ENCODE assay signal across 21 mouse cellular contexts in the genomic region with DNA sequence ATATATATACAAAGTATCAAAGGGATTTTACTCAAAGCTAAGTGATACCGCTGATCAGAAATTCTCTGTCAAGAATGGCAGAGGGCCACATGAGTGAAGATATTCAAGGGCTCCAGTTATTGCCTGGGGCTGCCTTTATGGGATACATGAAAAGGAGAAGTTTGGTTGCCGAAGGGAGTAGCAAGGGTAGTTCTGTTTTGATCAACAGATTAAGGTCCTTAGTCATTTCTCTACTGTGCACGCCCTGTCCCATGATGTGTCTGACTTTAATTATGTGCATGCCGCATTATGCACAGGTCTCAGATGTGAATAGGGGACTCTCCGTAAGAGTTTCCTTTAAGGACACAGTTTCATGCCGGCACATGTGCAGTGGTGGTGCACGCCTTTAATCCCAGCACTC. TPM values are rescaled to one million over a fixed set of nuclear protein-coding genes. Genes with fewer than 3 reads are reported as not detected.
A peak's percentile ranks its signal among the peaks of the same experiment; 100 is the strongest.
DNase-seq lines count a peak whose midpoint lies in the region; ATAC-seq and TF ChIP-seq lines count a peak whose summit lies in the region.
"Had no signal": no experiment of that assay in that cellular context is flagged by ENCODE, and none has a peak within 500 bp of the region (broad histone marks: within the 10 kb centered on the region; RNA-seq: fewer than 3 reads in every experiment).

No protein-coding gene starts in this region.

- peak; percentile 86 for DNase-seq in MEL (ENCODE audit: low read depth, low spot score)
- peak; percentile 12 for DNase-seq in ZHBTc4 (ENCODE audit: low read depth, low spot score)
- DNase-seq in induced T-regulatory cell, adult 2 months (ENCODE audit: low read depth): peak; percentile 18
- DNase-seq in left cerebral cortex, adult 8-10 months (ENCODE audit: low spot score in 2 of 2): no peak
- no peak for DNase-seq in adipocyte (ENCODE audit: low spot score)
- DNase-seq: adrenal gland, adult 2 months; adrenal gland, postnatal 10 days; adrenal gland, postnatal 25 days; cerebellum, adult 11 months; cerebellum, adult 18-20 months; cerebellum, adult 8-10 months; cerebellum, adult 9-11 months; cerebellum, postnatal 14 days; cerebellum, postnatal 36 days; forebrain, postnatal 0 days had no signal

- H3K4me1 ChIP-seq in MEL (ENCODE audit: control insufficient read depth in 1 of 2, insufficient read depth in 2 of 2, low read length in 2 of 2): peaks cover 0 to 10% of the 10 kb centered on the region in 2 experiments; a peak in 3 of 4 replicates
- H3K4me1 ChIP-seq: embryonic facial prominence, embryonic 10.5 days; embryonic facial prominence, embryonic 12.5 days; forebrain, embryonic 13.5 days; forebrain, embryonic 15.5 days had no signal

- TF ChIP-seq CTCF in MEL (IDR thresholded peaks at IDR 0.05 in 2 of 3, conservative IDR thresholded peaks at IDR 0.05 in 1 of 3; ENCODE audit: control insufficient read depth in 1 of 3, insufficient read depth in 1 of 3, low read depth in 2 of 3, low read length in 3 of 3, poor library complexity in 1 of 3, severe bottlenecking in 1 of 3): no peak

- H3K79me2 ChIP-seq in MEL (ENCODE audit: control insufficient read depth, insufficient read depth, low read length, poor library complexity): no peaks in the 10 kb centered on the region

- no peaks in the 10 kb centered on the region for H3K27me3 ChIP-seq in MEL (ENCODE audit: control insufficient read depth in 1 of 2, insufficient read depth in 2 of 2, low read length in 2 of 2)
- H3K27me3 ChIP-seq: embryonic facial prominence, embryonic 12.5 days; forebrain, embryonic 13.5 days; forebrain, embryonic 15.5 days; Patski had no signal

- peak overlapping the region; percentile 1; the same call in 1 of the 2 replicates for H3K9ac ChIP-seq in MEL (ENCODE audit: control insufficient read depth, low read depth, low read length, poor library complexity, severe bottlenecking)
- H3K9ac ChIP-seq: embryonic facial prominence, embryonic 12.5 days; forebrain, embryonic 13.5 days; forebrain, embryonic 15.5 days; forebrain, postnatal 0 days had no signal

- H3K27ac ChIP-seq in MEL (ENCODE audit: control insufficient read depth, low read depth, low read length): peak overlapping the region; percentile 22; the same call in 1 of the 2 replicates
- H3K27ac ChIP-seq: embryonic facial prominence, embryonic 10.5 days; embryonic facial prominence, embryonic 12.5 days; forebrain, embryonic 13.5 days; forebrain, embryonic 15.5 days had no signal

- no peak for TF ChIP-seq RAD21 in MEL (IDR thresholded peaks at IDR 0.05; ENCODE audit: low read depth, low read length)

- no peak overlapping the region; a peak in 2 of 4 replicates for H3K4me3 ChIP-seq in MEL (ENCODE audit: control insufficient read depth in 1 of 2, insufficient read depth in 1 of 2, low read depth in 2 of 2, low read length in 2 of 2)
- H3K4me3 ChIP-seq: embryonic facial prominence, embryonic 10.5 days; embryonic facial prominence, embryonic 12.5 days; forebrain, embryonic 13.5 days; forebrain, embryonic 15.5 days had no signal

- no peak for TF ChIP-seq POLR2A in MEL (IDR thresholded peaks at IDR 0.05; ENCODE audit: control insufficient read depth in 1 of 2, insufficient read depth in 1 of 2, low read depth in 1 of 2, low read length in 2 of 2, poor library complexity in 1 of 2)

- peak; percentile 12 to 63; a peak in 3 of 4 replicates for TF ChIP-seq EP300 in MEL (IDR thresholded peaks at IDR 0.05; ENCODE audit: low read depth in 1 of 2, low read length in 2 of 2)

- peaks cover 0 to 8% of the 10 kb centered on the region in 2 experiments; a peak in 2 of 4 replicates for H3K36me3 ChIP-seq in MEL (ENCODE audit: control insufficient read depth in 1 of 2, insufficient read depth in 2 of 2, low read length in 2 of 2)
- H3K36me3 ChIP-seq: embryonic facial prominence, embryonic 10.5 days; embryonic facial prominence, embryonic 12.5 days; forebrain, embryonic 15.5 days had no signal

- no peak for ATAC-seq in activated CD4-positive, CD25-positive, alpha-beta regulatory T cell, adult 4 months
- ATAC-seq: forebrain, embryonic 13.5 days; forebrain, embryonic 15.5 days; forebrain, postnatal 0 days; Patski had no signal

- no peaks in the 10 kb centered on the region for H3K9me3 ChIP-seq in MEL (replicated peaks; ENCODE audit: insufficient read depth, low read length)
- H3K9me3 ChIP-seq: embryonic facial prominence, embryonic 10.5 days; embryonic facial prominence, embryonic 12.5 days; forebrain, embryonic 13.5 days; forebrain, embryonic 15.5 days had no signal

TF ChIP-seq in MEL, 35 proteins besides CTCF, POLR2A, EP300 and RAD21:
- TF ChIP-seq TAL1 (IDR thresholded peaks at IDR 0.05; ENCODE audit: low read length): no peak
- no peak for TF ChIP-seq MAFK (IDR thresholded peaks at IDR 0.05; ENCODE audit: borderline replicate concordance, low read depth, low read length)
- TF ChIP-seq POLR2AphosphoS5 (IDR thresholded peaks at IDR 0.05; ENCODE audit: borderline replicate concordance, low read depth, low read length): no peak
- no peak for TF ChIP-seq TBP (IDR thresholded peaks at IDR 0.05; ENCODE audit: low read depth, low read length)
- TF ChIP-seq POLR2AphosphoS2 (IDR thresholded peaks at IDR 0.05; ENCODE audit: low read length): no peak
- peak; percentile 61 for TF ChIP-seq GATA1 (IDR thresholded peaks at IDR 0.05; ENCODE audit: low read depth, low read length)
- TF ChIP-seq NELFE (IDR thresholded peaks at IDR 0.05; ENCODE audit: low read depth, low read length): no peak
- no peak for TF ChIP-seq GABPA (IDR thresholded peaks at IDR 0.05; ENCODE audit: low read depth, low read length)
- TF ChIP-seq USF1 (IDR thresholded peaks at IDR 0.05; ENCODE audit: low read depth, low read length): no peak
- no peak for TF ChIP-seq E2F4 (IDR thresholded peaks at IDR 0.05; ENCODE audit: borderline replicate concordance, low read depth, low read length)
- TF ChIP-seq SIN3A (IDR thresholded peaks at IDR 0.05; ENCODE audit: low read length): peak; percentile 47; the same call in 1 of the 2 replicates
- peak; percentile 23; the same call in 1 of the 2 replicates for TF ChIP-seq MAX (IDR thresholded peaks at IDR 0.05; ENCODE audit: low read length)
- TF ChIP-seq ETS1 (IDR thresholded peaks at IDR 0.05; ENCODE audit: low read depth, low read length): peak; percentile 35; the same call in 1 of the 2 replicates
- TF ChIP-seq CHD2 (IDR thresholded peaks at IDR 0.05; ENCODE audit: low read length): no peak
- no peak for TF ChIP-seq TCF12 (IDR thresholded peaks at IDR 0.05; ENCODE audit: low read depth, low read length)
- TF ChIP-seq NRF1 (IDR thresholded peaks at IDR 0.05; ENCODE audit: insufficient read depth, low read depth, low read length, poor library complexity, severe bottlenecking): no peak
- TF ChIP-seq RCOR1 (IDR thresholded peaks at IDR 0.05; ENCODE audit: low read depth, low read length): no peak
- no peak for TF ChIP-seq ZC3H11A (IDR thresholded peaks at IDR 0.05; ENCODE audit: low read depth, low read length)
- TF ChIP-seq ZMIZ1 (IDR thresholded peaks at IDR 0.05; ENCODE audit: low read depth, low read length): no peak
- TF ChIP-seq UBTF (IDR thresholded peaks at IDR 0.05; ENCODE audit: borderline replicate concordance, insufficient read depth, low read depth, low read length): no peak
- TF ChIP-seq ELF1 (IDR thresholded peaks at IDR 0.05; ENCODE audit: low read depth, low read length): no peak
- no peak for TF ChIP-seq MEF2A (IDR thresholded peaks at IDR 0.05; ENCODE audit: extremely low read depth, insufficient replicate concordance, low read depth, low read length, poor library complexity, severe bottlenecking)
- TF ChIP-seq MAZ (IDR thresholded peaks at IDR 0.05; ENCODE audit: low read depth, low read length): no peak
- no peak for TF ChIP-seq MYB (IDR thresholded peaks at IDR 0.05; ENCODE audit: low read depth, low read length)
- TF ChIP-seq SMC3 (IDR thresholded peaks at IDR 0.05; ENCODE audit: low read depth, low read length): peak; percentile 2; the same call in 1 of the 2 replicates
- TF ChIP-seq CHD1 (IDR thresholded peaks at IDR 0.05; ENCODE audit: low read depth, low read length): no peak
- no peak for TF ChIP-seq USF2 (IDR thresholded peaks at IDR 0.05; ENCODE audit: borderline replicate concordance in 1 of 2, insufficient read depth in 1 of 2, low read depth in 1 of 2, low read length in 2 of 2)
- peak; percentile 51; the same call in 1 of the 2 replicates for TF ChIP-seq MXI1 (IDR thresholded peaks at IDR 0.05; ENCODE audit: low read depth, low read length)
- no peak for TF ChIP-seq KAT2A (conservative IDR thresholded peaks at IDR 0.05; ENCODE audit: low read depth, low read length)
- no peak for TF ChIP-seq ZNF384 (IDR thresholded peaks at IDR 0.05; ENCODE audit: low read depth, low read length)
- no peak for TF ChIP-seq JUND (IDR thresholded peaks at IDR 0.05; ENCODE audit: low read depth, low read length)
- no peak for TF ChIP-seq ZKSCAN1 (IDR thresholded peaks at IDR 0.05; ENCODE audit: low read depth, low read length)
- TF ChIP-seq MYC (IDR thresholded peaks at IDR 0.05; ENCODE audit: low read depth, low read length): peak; percentile 38; the same call in 1 of the 2 replicates
- no peak for TF ChIP-seq HCFC1 (IDR thresholded peaks at IDR 0.05; ENCODE audit: low read depth, low read length)
- no peak for TF ChIP-seq BHLHE40 (IDR thresholded peaks at IDR 0.05; ENCODE audit: borderline replicate concordance, low read depth, low read length)

RNA-seq across cellular contexts. Expression of a gene that starts 27.6 kb away (rescaled TPM):
- 56.4 and 62.3 TPM in 2 replicates for total RNA-seq in MEL (2012; rRNA removed)
- polyA plus RNA-seq in MEL (2012; ENCODE audit: insufficient read depth in 1 of 2, insufficient read length in 2 of 2, low read depth in 1 of 2, low replicate concordance in 2 of 2, missing spikeins in 1 of 2): 100 to 1,000 TPM in 1 of 2 experiments, 10 to 100 TPM in 1; 61.8 to 609 TPM
- 10 to 100 TPM; 52.7 to 71.7 (median 57.1) TPM for total RNA-seq in left cerebral cortex, adult 8-10 months (2022)
- 10 to 100 TPM; 50.7 to 63.2 TPM for polyA plus RNA-seq in activated CD4-positive, CD25-positive, alpha-beta regulatory T cell, adult 4 months (2017; shearing (Covaris generic))

RNA-seq across cellular contexts. Expression of a gene that starts 27.6 kb away (rescaled TPM):
- 26.7 and 31.4 TPM in 2 replicates for total RNA-seq in MEL (2012; rRNA removed)
- 10 to 100 TPM in 1 of 2 experiments, not detected in 1; 34.5 TPM for polyA plus RNA-seq in MEL (2012; ENCODE audit: insufficient read depth in 1 of 2, insufficient read length in 2 of 2, low read depth in 1 of 2, low replicate concordance in 2 of 2, missing spikeins in 1 of 2)
- 10 to 100 TPM; 63.5 to 76.8 (median 70.0) TPM for total RNA-seq in left cerebral cortex, adult 8-10 months (2022)
- 10 to 100 TPM; 64.8 to 68.5 TPM for polyA plus RNA-seq in activated CD4-positive, CD25-positive, alpha-beta regulatory T cell, adult 4 months (2017; shearing (Covaris generic))

Comparison
In these comparisons a context has a peak if more than half of its experiments do, and no peak if none do; other contexts are left out.
1. DNase-seq: peak in MEL (single experiment), ZHBTc4 (single experiment) and induced T-regulatory cell, adult 2 months (single experiment); none in left cerebral cortex, adult 8-10 months (0 of 2) and adipocyte (single experiment).